Mouse (Mus musculus): ENCODE measurements at regions not wholly inside any gene's neighbourhood (a gene's known extent, or its start where the extent isn't known, plus 50 kb on each side); places are given as distances from the start of the nearest gene placed in this dataset.
"Not testable (repeated sequence)": the region's sequence is repeated elsewhere in the genome, so short reads cannot be mapped to it uniquely, and the experiment has no call there.

DNA sequence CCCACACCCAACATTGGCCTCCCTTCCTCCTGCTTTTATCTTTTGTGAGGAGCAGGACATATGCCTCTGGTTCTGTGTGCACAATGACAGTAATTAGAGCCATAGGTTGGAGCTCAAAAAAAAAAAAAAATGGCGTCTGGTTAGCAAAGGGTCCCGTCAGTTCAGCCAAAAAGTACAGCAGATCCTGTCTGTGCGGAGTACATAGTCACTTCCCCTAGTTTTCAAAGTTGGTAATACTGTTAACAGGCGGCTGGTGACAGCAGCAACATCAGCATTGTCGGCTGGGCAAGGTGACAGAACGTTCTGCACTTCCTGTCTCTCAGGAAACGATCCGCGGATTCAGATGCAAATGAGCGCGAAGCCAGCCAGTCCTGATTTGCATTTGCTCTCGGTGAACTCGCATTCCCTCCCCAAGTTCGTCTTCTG lies 642.4 kb upstream of the Gm19410 start:
- DNase-seq (ENCODE audit: low spot score): no peak

GRCm38 (mm10) chr8:35125179-35125578 lies 640.4 kb upstream of the Gm19410 start:
- DNase-seq (ENCODE audit: low spot score): no peak

GRCm38 (mm10) chr8:35132281-35132680 lies 633.3 kb upstream of the Gm19410 start:
- no peak for DNase-seq (ENCODE audit: low spot score)

- DNase-seq (ENCODE audit: low spot score): no peak
These were observed 630.0 kb upstream of the Gm19410 start for GRCm38 (mm10) chr8:35135630-35136029.

DNA sequence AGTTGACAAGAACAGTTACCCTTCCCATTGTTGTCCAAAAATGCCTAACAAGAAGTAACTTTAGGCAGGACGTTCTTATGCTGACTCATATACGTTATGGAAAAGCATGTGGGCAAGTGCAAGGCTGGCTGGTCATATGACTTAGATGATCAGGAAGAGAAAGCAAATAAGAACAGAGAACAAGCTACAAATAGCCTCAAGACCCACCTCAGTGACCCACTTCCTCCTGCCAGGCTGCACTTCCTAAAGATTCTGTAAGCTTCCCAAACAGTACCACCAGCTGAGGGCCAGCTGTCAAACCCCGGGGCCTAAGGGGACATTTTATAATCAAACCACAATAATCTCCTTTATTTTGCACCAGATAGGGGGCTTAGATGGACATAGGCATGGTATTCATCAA lies 628.9 kb upstream of the Gm19410 start:
- DNase-seq (ENCODE audit: low spot score): no peak

DNA sequence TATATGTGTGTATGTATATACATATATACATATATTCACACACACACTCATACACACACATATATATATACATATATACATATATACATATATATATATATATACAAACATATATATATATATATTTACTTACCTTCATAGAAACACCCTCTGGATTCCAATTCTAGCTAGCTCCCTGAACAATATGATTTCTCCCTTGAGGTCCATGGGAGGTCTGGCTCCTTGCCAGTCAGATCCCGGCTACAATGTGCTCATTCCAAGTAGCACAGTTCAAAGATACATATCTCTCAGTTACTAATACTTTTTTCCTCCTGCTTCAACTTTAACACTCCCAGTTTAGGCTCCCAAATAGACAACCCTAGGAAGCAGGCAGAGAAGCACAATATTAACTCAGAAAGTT lies 624.8 kb upstream of the Gm19410 start:
- no peak for DNase-seq (ENCODE audit: low spot score)

DNA sequence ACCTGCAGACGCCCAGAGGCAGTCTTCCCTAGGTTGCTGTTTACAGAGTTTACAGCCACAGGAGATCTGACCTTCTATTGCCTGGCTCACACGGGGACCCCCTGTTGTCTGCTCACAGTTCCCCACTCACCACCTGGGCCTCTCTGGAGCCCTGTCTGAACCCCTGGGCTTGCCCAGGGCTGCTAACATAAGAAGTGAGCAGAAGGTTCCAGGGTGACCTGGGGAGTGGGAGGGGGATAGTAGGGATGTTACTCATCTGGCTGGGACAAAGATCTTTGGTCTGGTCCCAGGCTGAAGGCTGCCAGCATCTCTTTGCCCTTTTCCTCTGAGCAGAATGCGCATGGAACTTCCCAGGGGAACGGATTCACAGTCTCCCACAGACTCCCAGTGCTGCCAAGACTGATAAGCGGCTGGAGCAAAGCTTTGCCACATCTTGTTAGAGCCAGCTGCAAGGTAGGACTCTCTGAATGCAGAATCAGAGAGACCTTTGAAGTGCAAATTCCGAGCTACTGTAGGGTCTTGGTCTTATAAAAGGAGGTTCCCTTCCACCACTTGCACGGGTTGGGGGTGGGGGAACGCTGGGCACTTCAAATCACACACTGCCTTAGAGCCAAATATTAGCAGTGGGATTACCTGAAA lies 622.5 kb upstream of the Gm19410 start:
- DNase-seq (ENCODE audit: low spot score): no peak

GRCm38 (mm10) chr8:35143684-35144083 lies 621.9 kb upstream of the Gm19410 start:
- DNase-seq (ENCODE audit: low spot score): no peak

DNA sequence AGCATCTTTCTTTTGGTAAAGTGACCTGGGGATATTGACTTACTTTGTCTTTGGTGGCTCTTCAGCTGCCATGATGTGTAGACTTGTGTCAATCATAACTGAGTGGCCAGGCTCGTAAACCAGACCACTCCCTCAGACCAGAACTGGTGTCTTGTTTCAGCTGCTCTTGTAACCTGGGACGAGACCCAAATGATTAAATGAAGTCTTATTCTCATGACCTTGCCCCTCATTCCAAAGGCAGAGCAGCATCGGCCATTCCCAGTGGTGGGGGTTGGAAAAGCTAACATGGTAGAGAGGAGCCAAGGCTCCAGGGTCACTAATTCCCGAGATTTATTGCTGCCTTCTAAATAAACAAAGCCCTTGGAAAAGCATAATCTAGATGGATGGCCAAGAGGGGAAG lies 621.2 kb upstream of the Gm19410 start:
- no peak for DNase-seq (ENCODE audit: low spot score)

- no peak for DNase-seq (ENCODE audit: low spot score)
These were observed 618.1 kb upstream of the Gm19410 start for GRCm38 (mm10) chr8:35147481-35147880.

GRCm38 (mm10) chr8:35147967-35148366 lies 617.6 kb upstream of the Gm19410 start:
- no peak for DNase-seq (ENCODE audit: low spot score)

DNA sequence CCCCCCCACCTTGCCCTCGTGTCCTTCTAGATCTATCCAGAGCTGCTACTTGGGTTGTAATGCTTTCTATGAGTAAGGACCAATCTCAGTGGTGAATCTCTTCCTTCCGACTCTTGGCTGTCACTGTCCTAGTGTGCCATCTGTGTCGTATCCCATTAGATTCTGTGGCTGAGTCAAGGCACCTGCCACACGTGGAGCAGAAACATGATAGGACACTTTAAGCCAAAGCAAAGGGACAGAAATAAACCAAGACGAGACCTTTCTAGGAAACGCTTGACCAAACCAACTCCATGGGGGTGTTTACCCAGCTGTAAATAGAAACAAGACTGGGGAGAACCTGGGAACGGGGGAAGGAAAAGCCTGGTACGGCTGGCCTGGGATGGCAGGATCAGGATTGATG lies 613.0 kb upstream of the Gm19410 start:
- no peak for DNase-seq (ENCODE audit: low spot score)

- DNase-seq (ENCODE audit: low spot score): no peak
These were observed 609.3 kb upstream of the Gm19410 start for GRCm38 (mm10) chr8:35156272-35156671.

- no peak for DNase-seq (ENCODE audit: low spot score)
These were observed 607.9 kb upstream of the Gm19410 start for GRCm38 (mm10) chr8:35157711-35158110.

DNA sequence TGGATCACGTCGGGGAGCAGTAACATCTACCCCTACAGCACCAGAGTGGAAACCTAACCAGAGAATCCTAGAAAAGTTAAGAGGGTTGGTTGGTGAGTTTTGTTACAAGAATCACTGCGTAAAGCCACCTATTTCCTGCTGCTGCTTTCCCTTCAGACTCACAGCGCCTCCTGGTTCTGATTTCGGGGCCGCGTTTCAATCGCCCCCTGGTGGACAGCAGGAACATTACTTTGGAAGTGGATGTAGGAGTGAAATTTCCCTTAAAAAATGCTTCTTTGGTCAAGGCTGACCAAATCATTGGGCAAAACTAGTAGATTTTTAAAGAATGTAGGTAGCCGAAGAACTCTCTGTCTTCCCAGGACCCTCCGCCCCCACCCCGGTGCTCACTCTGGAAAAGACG lies 606.3 kb upstream of the Gm19410 start:
- DNase-seq (ENCODE audit: low spot score): no peak

DNA sequence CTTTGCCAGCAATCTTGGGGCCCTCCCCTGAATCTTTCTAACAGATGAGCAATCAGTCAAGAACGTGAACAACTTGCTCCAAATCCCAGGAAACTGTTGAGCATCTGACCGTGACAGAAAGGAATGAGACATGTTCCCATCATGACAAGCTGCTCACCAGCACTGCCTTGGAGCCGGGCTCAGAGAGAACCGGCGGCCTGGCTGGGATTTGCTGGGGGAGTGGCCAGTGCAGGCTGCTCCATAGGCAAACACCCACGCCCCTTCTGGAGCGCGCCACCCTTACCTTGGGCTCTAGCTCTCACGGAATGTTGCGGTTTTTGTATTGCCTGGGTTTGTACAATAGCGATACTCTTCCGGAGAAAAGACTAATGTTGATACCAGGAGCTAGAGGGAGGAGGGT lies 605.4 kb upstream of the Gm19410 start:
- DNase-seq (ENCODE audit: low spot score): no peak

DNA sequence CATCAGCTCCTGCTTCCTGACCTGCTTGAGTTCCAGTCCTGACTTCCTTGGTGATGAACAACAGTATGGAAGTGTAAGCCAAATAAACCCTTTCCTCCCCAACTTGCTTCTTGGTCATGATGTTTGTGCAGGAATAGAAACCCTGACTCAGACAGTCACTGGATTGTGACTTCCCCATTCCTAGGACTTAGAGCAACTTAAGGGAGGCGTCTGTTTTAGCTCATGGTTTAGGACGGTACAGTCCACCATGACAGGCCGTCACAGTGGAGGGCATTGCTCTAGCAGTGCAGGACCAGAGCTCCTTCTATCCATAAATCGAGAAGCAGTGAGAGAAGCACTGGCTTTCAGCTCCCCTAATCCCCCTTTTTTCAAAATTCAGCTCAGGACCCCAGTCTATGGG lies 603.4 kb upstream of the Gm19410 start:
- not testable (repeated sequence) for DNase-seq (ENCODE audit: low spot score)

DNA sequence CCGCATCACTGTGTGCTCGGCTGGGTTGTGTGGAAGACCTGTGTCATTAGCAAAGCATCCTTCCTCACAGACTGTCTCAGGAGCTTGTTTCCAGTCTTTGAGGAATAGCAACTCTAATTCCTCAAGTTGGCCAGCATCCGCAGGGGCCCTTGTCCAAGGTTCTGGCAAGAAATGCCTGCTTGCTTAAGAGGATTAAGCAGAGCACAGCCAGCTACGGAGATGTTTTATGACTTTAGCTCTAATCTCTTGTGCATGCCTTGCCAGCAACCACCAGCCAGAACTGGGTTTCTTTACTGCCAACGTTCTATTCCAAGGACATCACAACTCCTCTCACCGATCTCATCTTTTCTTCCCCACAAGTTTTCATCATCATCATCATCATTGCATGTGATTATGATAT lies 599.0 kb upstream of the Gm19410 start:
- DNase-seq (ENCODE audit: low spot score): no peak

- no peak for DNase-seq (ENCODE audit: low spot score)
These were observed 593.9 kb upstream of the Gm19410 start for GRCm38 (mm10) chr8:35171536-35172310.

GRCm38 (mm10) chr8:35177314-35177713 lies 588.3 kb upstream of the Gm19410 start:
- no peak for DNase-seq (ENCODE audit: low spot score)

DNA sequence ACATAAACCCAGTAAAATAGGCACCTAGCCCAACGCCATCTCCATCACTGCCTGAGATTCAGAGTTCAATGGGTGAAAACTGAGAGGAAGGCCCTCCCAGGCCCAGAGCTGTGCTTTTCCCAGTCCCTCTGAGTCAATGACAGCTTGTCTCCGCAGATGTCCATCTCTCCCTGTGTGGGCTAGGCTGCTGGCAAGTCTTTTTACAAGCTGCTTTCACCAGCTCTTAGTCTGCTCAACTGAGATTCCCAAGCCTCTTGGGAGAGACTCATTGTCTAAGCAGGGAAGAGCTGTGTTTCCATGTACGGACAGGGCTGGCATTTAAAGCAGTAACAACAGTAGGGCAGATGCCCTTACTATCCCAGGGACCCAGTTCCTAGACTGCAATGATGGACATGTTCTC lies 585.5 kb upstream of the Gm19410 start:
- DNase-seq (ENCODE audit: low spot score): no peak

GRCm38 (mm10) chr8:35182141-35182540 lies 583.4 kb upstream of the Gm19410 start:
- DNase-seq (ENCODE audit: low spot score): no peak

DNA sequence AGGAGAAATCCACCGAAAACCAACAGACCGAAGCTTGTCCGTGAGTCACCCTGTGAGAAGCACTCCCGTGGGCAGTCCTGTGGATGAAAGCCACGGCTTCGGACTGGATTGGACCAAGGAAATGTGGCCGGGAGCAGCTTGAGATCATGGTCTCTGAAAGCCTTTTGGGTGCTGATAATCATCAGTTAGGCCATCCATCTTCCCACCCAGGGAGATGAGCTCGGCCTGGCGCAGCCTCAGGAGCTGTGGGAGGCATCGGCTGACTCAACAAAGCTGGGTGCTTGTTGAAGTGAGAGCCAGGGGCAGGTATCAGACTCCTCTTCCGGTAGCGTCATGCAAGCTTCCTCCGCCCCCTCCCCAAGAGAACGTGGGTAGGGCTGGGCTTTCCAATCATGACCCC lies 582.2 kb upstream of the Gm19410 start:
- no peak for DNase-seq (ENCODE audit: low spot score)

- DNase-seq (ENCODE audit: low spot score): no peak
These were observed 580.4 kb upstream of the Gm19410 start for GRCm38 (mm10) chr8:35185165-35185564.
